In genomic region chr2:45049279-45049678, GRCm38 (mm10) we compare ENCODE assay signal across 9 mouse cellular contexts.
DNase-seq lines count a peak whose midpoint lies in the region; ATAC-seq and TF ChIP-seq lines count a peak whose summit lies in the region.
"Had no signal": no experiment of that assay in that cellular context is flagged by ENCODE, and none has a peak within 500 bp of the region (broad histone marks: within the 10 kb centered on the region; RNA-seq: fewer than 3 reads in every experiment).

No protein-coding gene starts in this region.

- no peak overlapping the region for H3K9ac ChIP-seq in hindbrain, postnatal 0 days (replicated peaks; ENCODE audit: low read length)
- H3K9ac ChIP-seq in hindbrain, embryonic 12.5 days = no peak overlapping the region

- WGBS in hindbrain, postnatal 0 days = 42% methylated on average over 2 of the region's 2 CpGs
- WGBS in hindbrain, embryonic 12.5 days = 62% methylated on average over 2 of the region's 2 CpGs
- WGBS in cerebellum, adult 2 months = 43% methylated on average over 2 of the region's 2 CpGs

- no peak overlapping the region for H3K4me3 ChIP-seq in hindbrain, postnatal 0 days (ENCODE audit: low read length)
- H3K4me3 ChIP-seq in hindbrain, embryonic 12.5 days = no peak overlapping the region
- H3K4me3 ChIP-seq in cerebellum, adult 2 months (replicated peaks; ENCODE audit: insufficient read depth, low read depth, low read length) = no peak overlapping the region

- TF ChIP-seq POLR2A in cerebellum, adult 2 months (IDR thresholded peaks at IDR 0.05; ENCODE audit: borderline replicate concordance, insufficient read depth, low read length) = no peak

- intact Hi-C loops in left cerebral cortex, postnatal 36 days (cut with DNase I) = no loop called here

- H3K4me2 ChIP-seq in hindbrain, postnatal 0 days (ENCODE audit: low read depth, low read length) = no peak overlapping the region
- no peak overlapping the region for H3K4me2 ChIP-seq in hindbrain, embryonic 12.5 days (replicated peaks)

- no peaks in the 10 kb centered on the region for H3K9me3 ChIP-seq in hindbrain, postnatal 0 days (ENCODE audit: low read length)
- no peaks in the 10 kb centered on the region for H3K9me3 ChIP-seq in hindbrain, embryonic 12.5 days (replicated peaks)

- POLR2A ChIA-PET in Patski (lab: Charles Lee) = interaction anchor here (0.5 to 0.6 kb wide), 2 partner anchors 70 to 186 kb away, joined by 3 read pairs; no protein-coding TSS in a partner anchor

- CTCF ChIA-PET in Patski (lab: Charles Lee) = interaction anchor here (1.6 kb wide), 1 partner anchor 12 kb away, joined by 3 read pairs; no protein-coding TSS in a partner anchor

- no peaks in the 10 kb centered on the region for H3K27me3 ChIP-seq in hindbrain, postnatal 0 days (ENCODE audit: insufficient read depth, low read length)
- no peaks in the 10 kb centered on the region for H3K27me3 ChIP-seq in hindbrain, embryonic 12.5 days
- H3K27me3 ChIP-seq in Patski = no peaks in the 10 kb centered on the region
- H3K27me3 ChIP-seq in cerebellum, adult 2 months (ENCODE audit: control insufficient read depth, insufficient read depth, low read length) = no peaks in the 10 kb centered on the region

- peak; percentile 45; the same call in 1 of the 2 replicates for ATAC-seq in hindbrain, postnatal 0 days
- ATAC-seq in hindbrain, embryonic 12.5 days (ENCODE audit: low FRiP score) = no peak
- peak; percentile 94 for ATAC-seq in Patski
- ATAC-seq: activated CD4-positive, CD25-positive, alpha-beta regulatory T cell, adult 4 months had no signal

- no peak for DNase-seq in hindbrain, postnatal 0 days (ENCODE audit: low spot score)
- DNase-seq in 416B (ENCODE audit: low read depth) (peak; percentile 89), Patski (ENCODE audit: low read depth, low spot score) (no peak)
- DNase-seq in kidney, postnatal 36 days = peak; percentile 48 to 79
- DNase-seq in cerebellum, postnatal 14 days = no peak
- no peak for DNase-seq in left cerebral cortex, postnatal 36 days (ENCODE audit: low spot score in 2 of 2)
- no peak for DNase-seq in cerebellum, adult 2 months

- no peaks in the 10 kb centered on the region for H3K4me1 ChIP-seq in hindbrain, postnatal 0 days (ENCODE audit: insufficient read depth, low read length)
- H3K4me1 ChIP-seq in hindbrain, embryonic 12.5 days = peaks cover 39% of the 10 kb centered on the region
- no peaks in the 10 kb centered on the region for H3K4me1 ChIP-seq in cerebellum, adult 2 months (ENCODE audit: control insufficient read depth, insufficient read depth, low read length)

- H3K36me3 ChIP-seq in hindbrain, postnatal 0 days (ENCODE audit: insufficient read depth, low read length) = no peaks in the 10 kb centered on the region
- no peaks in the 10 kb centered on the region for H3K36me3 ChIP-seq in hindbrain, embryonic 12.5 days

- no peak for TF ChIP-seq CTCF in hindbrain, postnatal 0 days (IDR thresholded peaks at IDR 0.05; ENCODE audit: low read depth)
- no peak for TF ChIP-seq CTCF in Patski (IDR thresholded peaks at IDR 0.05)
- no peak for TF ChIP-seq CTCF in cerebellum, adult 2 months (IDR thresholded peaks at IDR 0.05; ENCODE audit: borderline replicate concordance, insufficient read depth, low read depth, low read length)

- H3K27ac ChIP-seq in hindbrain, postnatal 0 days = no peak overlapping the region
- no peak overlapping the region for H3K27ac ChIP-seq in hindbrain, embryonic 12.5 days
- H3K27ac ChIP-seq in cerebellum, adult 2 months (ENCODE audit: insufficient read depth, low read length) = no peak overlapping the region

- in situ Hi-C loops in Patski (cut with MboI; ENCODE audit: low pct_unique_long_range_greater_than_20kb) = no loop called here

Comparison
In these comparisons a context has a peak if more than half of its experiments do, and no peak if none do; other contexts are left out.
1. DNase-seq: peak in 416B (single experiment) and kidney, postnatal 36 days (2 of 2); none in hindbrain, postnatal 0 days (single experiment), Patski (single experiment), cerebellum, postnatal 14 days (0 of 2), left cerebral cortex, postnatal 36 days (0 of 2) and cerebellum, adult 2 months (0 of 2).